ENCODE assay signal across 14 mouse cellular contexts in genomic region chrX:136590897-136591257, GRCm38 (mm10). TPM values are rescaled to one million over a fixed set of nuclear protein-coding genes. Genes with fewer than 3 reads are reported as not detected.
DNase-seq lines count a peak whose midpoint lies in the region; ATAC-seq and TF ChIP-seq lines count a peak whose summit lies in the region.
"Had no signal": no experiment of that assay in that cellular context is flagged by ENCODE, and none has a peak within 500 bp of the region (broad histone marks: within the 10 kb centered on the region; RNA-seq: fewer than 3 reads in every experiment).

No protein-coding gene starts in this region.

- H3K9ac ChIP-seq in forebrain, embryonic 15.5 days (replicated peaks), result peak overlapping the region; percentile 49
- H3K9ac ChIP-seq in midbrain, embryonic 11.5 days (ENCODE audit: low read length), result peak overlapping the region; percentile 40; the same call in 1 of the 2 replicates
- H3K9ac ChIP-seq: liver, embryonic 13.5 days; stomach, embryonic 15.5 days had no signal

- no peaks in the 10 kb centered on the region for H3K9me3 ChIP-seq in forebrain, embryonic 15.5 days
- H3K9me3 ChIP-seq in midbrain, embryonic 11.5 days (ENCODE audit: control insufficient read depth, low read length), result no peaks in the 10 kb centered on the region
- H3K9me3 ChIP-seq: heart, embryonic 10.5 days; liver, embryonic 13.5 days; stomach, embryonic 15.5 days had no signal

- 15% methylated on average over 2 of the region's 2 CpGs for WGBS in forebrain, embryonic 15.5 days
- WGBS in midbrain, embryonic 11.5 days, result 23% methylated on average over 2 of the region's 2 CpGs

- peak overlapping the region; percentile 39; the same call in 1 of the 2 replicates for H3K27ac ChIP-seq in testis, adult 2 months (ENCODE audit: control insufficient read depth, insufficient read depth, low read depth, low read length)
- peak overlapping the region; percentile 84 for H3K27ac ChIP-seq in forebrain, embryonic 15.5 days (replicated peaks)
- H3K27ac ChIP-seq in midbrain, embryonic 11.5 days (ENCODE audit: low read depth, low read length), result peak overlapping the region; percentile 77
- H3K27ac ChIP-seq: heart, embryonic 10.5 days; liver, embryonic 13.5 days; stomach, embryonic 15.5 days had no signal

- peak overlapping the region; percentile 35 for H3K4me2 ChIP-seq in forebrain, embryonic 15.5 days (replicated peaks)
- peak overlapping the region; percentile 25 for H3K4me2 ChIP-seq in midbrain, embryonic 11.5 days
- H3K4me2 ChIP-seq: liver, embryonic 13.5 days; stomach, embryonic 15.5 days had no signal

- TF ChIP-seq CTCF in testis, adult 2 months (IDR thresholded peaks at IDR 0.05; ENCODE audit: control insufficient read depth, insufficient read depth, insufficient replicate concordance, low read depth, low read length), result no peak

- no peak for DNase-seq in testis, postnatal 14 days (ENCODE audit: low spot score)
- no peak for DNase-seq in midbrain, embryonic 11.5 days (ENCODE audit: low spot score, missing footprints)
- DNase-seq in lung, postnatal 14 days, result no peak
- no peak for DNase-seq in heart, postnatal 25 days (ENCODE audit: low spot score)
- no peak for DNase-seq in cerebellum, adult 11-12 months
- DNase-seq in thymus, postnatal 0 days (ENCODE audit: low spot score), result no peak
- DNase-seq: adrenal gland, postnatal 14 days; kidney, postnatal 4 days; liver, embryonic 13.5 days; lung, postnatal 4 days had no signal

- H3K36me3 ChIP-seq in testis, adult 2 months (ENCODE audit: control insufficient read depth, insufficient read depth, low read length), result no peaks in the 10 kb centered on the region
- H3K36me3 ChIP-seq in forebrain, embryonic 15.5 days, result no peaks in the 10 kb centered on the region
- no peaks in the 10 kb centered on the region for H3K36me3 ChIP-seq in midbrain, embryonic 11.5 days (ENCODE audit: control insufficient read depth, insufficient read depth, low read length)
- H3K36me3 ChIP-seq: heart, embryonic 10.5 days; liver, embryonic 13.5 days; stomach, embryonic 15.5 days had no signal

- intact Hi-C loops in heart, postnatal 25 days (cut with DNase I), result no loop called here

- H3K4me3 ChIP-seq in testis, adult 2 months (ENCODE audit: control insufficient read depth, low read depth, low read length), result peak overlapping the region; percentile 54
- peak overlapping the region; percentile 43 for H3K4me3 ChIP-seq in forebrain, embryonic 15.5 days
- peak overlapping the region; percentile 22; the same call in 1 of the 2 replicates for H3K4me3 ChIP-seq in midbrain, embryonic 11.5 days (ENCODE audit: low read depth, low read length)
- H3K4me3 ChIP-seq: heart, embryonic 10.5 days; liver, embryonic 13.5 days; stomach, embryonic 15.5 days had no signal

- ATAC-seq in forebrain, embryonic 15.5 days (replicated peaks), result peak; percentile 77; the same call in 1 of the 2 replicates
- ATAC-seq in midbrain, embryonic 11.5 days (ENCODE audit: low FRiP score), result no peak

- no peaks in the 10 kb centered on the region for H3K4me1 ChIP-seq in testis, adult 2 months (ENCODE audit: control insufficient read depth, insufficient read depth, low read length)
- no peaks in the 10 kb centered on the region for H3K4me1 ChIP-seq in forebrain, embryonic 15.5 days
- no peaks in the 10 kb centered on the region for H3K4me1 ChIP-seq in midbrain, embryonic 11.5 days (ENCODE audit: control insufficient read depth, insufficient read depth, low read length)
- H3K4me1 ChIP-seq: heart, embryonic 10.5 days; liver, embryonic 13.5 days; stomach, embryonic 15.5 days had no signal

- TF ChIP-seq POLR2A in testis, adult 2 months (IDR thresholded peaks at IDR 0.05; ENCODE audit: control insufficient read depth, low read depth, low read length), result no peak

- H3K27me3 ChIP-seq in testis, adult 2 months (ENCODE audit: control insufficient read depth, insufficient read depth, low read length), result no peaks in the 10 kb centered on the region
- H3K27me3 ChIP-seq in forebrain, embryonic 15.5 days, result no peaks in the 10 kb centered on the region
- no peaks in the 10 kb centered on the region for H3K27me3 ChIP-seq in midbrain, embryonic 11.5 days (ENCODE audit: control insufficient read depth, insufficient read depth, low read length)
- H3K27me3 ChIP-seq: liver, embryonic 13.5 days; stomach, embryonic 15.5 days had no signal

RNA-seq across cellular contexts. Expression of gene Tceal3, which starts 0.2 kb away (rescaled TPM):
- polyA plus RNA-seq in testis, adult 2 months (2012; rRNA removed), result 2.4 and 2.6 TPM in 2 replicates
- polyA plus RNA-seq in forebrain, embryonic 15.5 days (2015; fragmentation: Nextera tagmentation; extraction: Ambion mirVana), result 45.2 and 53.8 TPM in 2 replicates
- 9.9 and 11.2 TPM in 2 replicates for polyA plus RNA-seq in midbrain, embryonic 11.5 days (2014; fragmentation: Nextera tagmentation; extraction: Ambion mirVana)
- total RNA-seq in heart, postnatal 25 days (2021), result 1 to 10 TPM in 1 of 2 experiments, under 1 TPM in 1; 0.52 to 1.2 TPM
- 0.20 and 0.33 TPM in 2 replicates for polyA plus RNA-seq in thymus, postnatal 0 days (2015; fragmentation: Nextera tagmentation; extraction: Ambion mirVana)

RNA-seq across cellular contexts. Expression of gene Kir3dl2, which starts 47.0 kb away (rescaled TPM):
- polyA plus RNA-seq in testis, adult 2 months (2012; rRNA removed), result 0.13 and 0.15 TPM in 2 replicates
- 0.17 and 0.25 TPM in 2 replicates for polyA plus RNA-seq in forebrain, embryonic 15.5 days (2015; fragmentation: Nextera tagmentation; extraction: Ambion mirVana)
- polyA plus RNA-seq in midbrain, embryonic 11.5 days (2014; fragmentation: Nextera tagmentation; extraction: Ambion mirVana), result not detected in 2 replicates
- not detected for total RNA-seq in heart, postnatal 25 days (2021)
- polyA plus RNA-seq in thymus, postnatal 0 days (2015; fragmentation: Nextera tagmentation; extraction: Ambion mirVana), result 0.19 TPM in 1 of 2 replicates, not detected in the other
- total RNA-seq: adrenal gland, postnatal 14 days had no signal
- polyA plus RNA-seq: heart, embryonic 10.5 days; liver, embryonic 13.5 days; stomach, embryonic 15.5 days had no signal
